Mouse (Mus musculus) T-cell, adult 2 months (primary cell): ENCODE measurements around the gene Abi3.

Experiments used
- DNase-seq: peaks from one replicate; pipeline ENCODE4 v3.0.0; 2022; ENCODE audit warnings: low spot score

Abi3 gene

DNA sequence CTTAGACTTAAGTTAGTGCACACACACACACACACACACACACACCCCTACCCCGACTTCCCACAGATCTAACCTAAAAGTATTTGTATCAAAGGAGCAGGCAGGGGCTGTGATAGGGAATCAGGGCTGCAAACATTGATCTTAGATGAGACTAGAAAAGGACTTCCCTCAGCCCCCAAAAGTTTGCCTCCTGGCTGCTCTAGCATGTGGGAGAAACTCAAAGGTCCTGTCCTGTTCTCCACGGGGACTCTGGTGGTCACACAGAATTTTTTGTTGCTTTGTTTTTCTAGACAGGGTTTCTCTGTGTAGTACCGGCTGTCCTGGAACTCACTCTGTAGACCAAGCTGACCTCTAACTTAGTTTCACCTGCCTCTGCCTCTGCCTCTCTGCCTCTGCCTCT is 16.7 kb downstream of the Abi3 start:
- no peak for DNase-seq

DNA sequence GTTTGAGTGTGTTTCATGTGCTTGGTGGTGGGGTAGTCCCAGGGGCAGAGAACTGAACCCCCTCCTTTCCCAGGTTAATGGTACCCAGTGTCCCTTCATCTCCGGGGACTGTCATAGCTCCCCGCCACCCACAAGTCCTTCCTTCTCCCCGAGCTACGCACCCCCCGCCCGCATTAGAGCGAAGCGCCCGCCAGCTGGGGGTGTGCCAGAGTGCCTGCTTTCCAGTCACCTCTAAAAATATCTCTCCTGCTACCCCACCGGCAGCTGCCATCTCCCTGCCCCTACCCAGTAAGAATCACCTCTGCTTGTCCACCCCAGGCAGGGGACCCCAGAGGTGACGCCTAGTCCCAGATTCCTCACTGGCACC is 17.4 kb downstream of the Abi3 start:
- peak; percentile 32 for DNase-seq

DNA sequence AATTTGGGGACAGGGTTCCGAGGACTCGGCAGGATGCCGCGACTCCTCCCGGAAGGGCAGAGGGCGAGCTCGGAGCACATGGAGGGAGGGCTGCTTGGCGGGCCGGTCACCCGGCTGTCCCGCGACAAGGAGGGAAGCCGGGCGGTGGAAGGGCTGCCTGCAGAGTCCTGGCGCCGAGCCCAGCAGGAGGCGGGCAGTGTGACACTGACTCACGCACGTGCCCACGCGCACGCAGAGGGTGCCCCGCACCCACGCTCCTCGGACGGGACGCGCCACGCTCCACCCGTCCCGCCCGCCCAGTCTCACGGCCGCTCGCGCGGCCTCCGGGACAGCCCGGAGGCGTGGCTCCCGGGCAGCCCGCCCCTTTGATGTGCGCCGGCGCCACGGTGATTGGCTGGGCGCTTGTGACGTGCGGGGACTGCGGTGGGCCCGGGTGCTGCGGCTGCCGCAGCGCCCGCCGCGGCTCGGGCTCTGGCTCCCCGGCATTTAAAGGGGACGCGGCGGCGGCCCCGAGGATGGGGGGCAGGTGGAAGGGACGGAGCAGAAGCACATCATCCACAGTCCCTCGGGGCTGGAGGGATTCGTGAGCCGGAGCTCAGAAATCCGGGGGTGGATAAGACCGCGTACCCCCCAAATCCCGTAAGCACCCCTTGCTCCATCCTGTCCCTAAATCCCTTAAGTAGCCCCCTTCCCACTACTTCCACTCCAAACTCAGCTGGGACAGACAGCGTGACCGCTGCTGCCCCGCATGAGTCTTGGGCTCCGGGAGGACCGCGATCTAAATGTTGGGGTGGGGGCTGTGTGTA is 18.0 kb downstream of the Abi3 start, which contains the start of gene Phospho1:
TSS of gene Phospho1 (plus strand) at position 429 of the 806 bp plus-strand sequence.
- DNase-seq, result peak; percentile 84

DNA sequence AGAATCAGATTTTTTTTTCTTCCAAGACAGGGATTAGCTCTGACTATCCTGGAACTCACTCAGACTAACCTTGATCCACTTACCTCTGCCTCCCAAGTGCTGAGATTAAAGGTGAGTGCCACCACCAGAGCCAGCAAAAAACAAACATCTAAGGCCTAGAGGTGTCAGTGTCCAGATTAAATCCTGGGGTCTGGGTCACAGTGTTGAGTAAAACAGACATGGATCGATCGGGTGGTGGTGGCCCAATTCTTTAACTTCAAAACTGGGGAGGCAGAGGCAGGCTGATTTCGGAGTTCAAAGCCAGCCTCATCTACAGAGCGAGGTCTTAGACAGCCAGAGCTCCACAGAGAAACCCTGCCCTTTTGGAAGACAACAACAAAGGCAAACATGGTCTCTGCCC is 19.8 kb downstream of the Abi3 start:
- DNase-seq, result no peak

DNA sequence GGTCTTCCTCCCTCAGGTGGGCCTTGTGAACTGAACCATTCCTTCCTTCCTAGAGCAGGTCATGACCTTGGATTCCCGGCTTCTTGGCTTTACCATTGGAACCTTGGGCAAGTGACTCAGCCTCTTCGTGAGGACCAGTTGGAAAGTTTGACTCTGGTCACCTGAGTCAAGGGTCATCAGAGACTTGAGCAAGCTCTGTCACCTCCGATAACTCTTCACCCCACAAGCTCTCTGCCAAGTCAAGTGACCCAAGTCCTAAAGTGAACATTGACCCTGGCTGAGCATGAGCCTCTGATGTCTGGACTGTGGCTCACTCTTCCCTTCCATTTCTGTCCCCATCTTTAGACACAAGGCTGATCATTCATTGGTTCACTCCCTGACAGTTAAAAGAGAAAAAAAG is 20.8 kb downstream of the Abi3 start:
- no peak for DNase-seq

DNA sequence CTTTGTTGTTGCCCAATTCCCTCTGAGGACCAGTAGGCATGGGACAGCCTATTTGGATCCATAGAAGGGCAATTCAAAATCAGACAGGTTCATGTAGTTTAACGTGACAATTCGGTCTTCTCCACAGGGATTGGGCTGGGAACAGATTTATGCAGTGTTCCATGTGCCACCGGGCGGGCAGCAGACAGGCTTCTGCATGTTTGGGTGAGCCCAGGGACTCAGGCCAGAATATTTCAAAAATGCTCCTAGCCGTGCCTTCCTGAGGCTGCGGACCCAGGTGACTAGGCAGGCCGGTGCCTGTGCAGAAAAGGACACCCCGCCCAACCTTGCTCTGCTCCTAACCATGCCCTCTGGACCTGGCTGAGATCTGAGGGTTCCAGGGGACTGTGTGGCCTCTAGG is 23.1 kb downstream of the Abi3 start:
- no peak for DNase-seq

DNA sequence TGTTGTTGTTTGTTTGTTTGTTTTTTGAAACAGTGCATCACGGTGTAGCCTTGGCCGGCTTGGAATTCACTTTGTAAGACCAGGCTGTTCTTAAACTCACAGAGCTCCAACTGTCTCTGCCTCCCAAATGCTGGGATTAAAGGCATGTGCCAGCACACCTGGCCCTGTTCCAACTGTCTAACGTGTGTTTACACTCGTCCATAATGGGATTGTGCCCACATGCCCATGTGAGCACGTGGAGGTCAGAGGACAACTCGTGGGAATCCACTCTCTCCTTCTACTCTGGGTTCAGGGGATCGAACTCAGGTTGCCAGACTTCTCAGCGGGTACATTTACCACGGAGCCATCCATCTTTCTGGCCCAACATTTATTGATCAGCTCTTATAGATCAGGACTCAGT is 26.9 kb downstream of the Abi3 start:
- no peak for DNase-seq

DNA sequence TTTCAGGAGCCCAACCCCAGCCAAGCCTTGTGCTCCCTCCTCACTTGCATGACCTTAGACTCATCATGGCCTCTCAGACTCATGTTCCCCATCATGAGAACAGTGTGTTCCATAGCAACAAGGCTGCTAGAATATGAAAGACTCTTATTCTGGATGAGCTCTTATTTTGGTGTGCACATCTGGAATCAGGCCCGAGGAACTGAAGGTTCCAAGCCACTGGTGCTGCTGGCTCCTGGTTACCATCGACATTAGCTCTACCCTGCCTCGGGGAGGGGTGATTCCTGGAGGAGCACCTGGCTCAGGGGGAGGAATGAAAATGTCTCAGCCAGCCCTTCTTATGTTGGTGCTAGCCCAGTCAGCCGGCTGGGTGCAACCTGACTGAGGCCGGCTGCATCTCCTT is 27.4 kb downstream of the Abi3 start:
- no peak for DNase-seq

DNA sequence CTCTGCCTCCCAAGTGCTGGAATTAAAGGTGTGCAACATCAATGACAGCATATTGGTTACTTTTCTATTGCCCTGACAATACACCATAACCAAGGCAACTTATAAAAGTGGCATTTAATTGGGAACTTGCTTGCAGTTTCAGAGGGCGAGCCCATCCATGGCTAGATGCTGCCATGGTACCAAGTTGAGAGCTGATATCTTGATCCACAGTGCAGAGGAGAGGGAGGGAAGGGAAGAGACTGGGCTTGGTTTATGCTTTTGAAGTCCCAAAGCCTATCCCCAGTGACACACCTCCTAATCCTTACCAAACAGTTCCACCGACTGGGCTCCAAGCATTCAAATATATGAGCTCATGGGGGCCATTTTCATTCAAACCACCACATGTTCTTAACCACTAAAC is 28.2 kb downstream of the Abi3 start:
- no peak for DNase-seq

DNA sequence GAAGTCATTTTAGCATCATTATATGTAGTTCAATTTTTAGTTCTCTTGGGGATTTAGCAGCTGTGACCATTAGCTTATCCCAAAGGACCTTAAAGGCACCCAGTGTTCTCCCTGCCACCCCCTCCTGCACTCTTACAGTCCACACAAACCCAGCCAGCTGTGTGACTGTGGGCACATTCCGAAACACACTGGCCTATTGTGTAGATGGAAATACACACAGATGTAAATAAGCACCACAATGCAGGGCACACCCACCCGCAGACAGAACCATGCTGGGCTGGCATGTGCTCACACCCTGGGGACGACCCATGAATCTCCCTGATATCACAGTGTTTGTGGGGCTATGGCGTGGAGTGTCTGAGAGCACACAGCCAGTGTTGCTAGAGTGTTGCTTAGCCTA is 30.1 kb downstream of the Abi3 start:
- no peak for DNase-seq

DNA sequence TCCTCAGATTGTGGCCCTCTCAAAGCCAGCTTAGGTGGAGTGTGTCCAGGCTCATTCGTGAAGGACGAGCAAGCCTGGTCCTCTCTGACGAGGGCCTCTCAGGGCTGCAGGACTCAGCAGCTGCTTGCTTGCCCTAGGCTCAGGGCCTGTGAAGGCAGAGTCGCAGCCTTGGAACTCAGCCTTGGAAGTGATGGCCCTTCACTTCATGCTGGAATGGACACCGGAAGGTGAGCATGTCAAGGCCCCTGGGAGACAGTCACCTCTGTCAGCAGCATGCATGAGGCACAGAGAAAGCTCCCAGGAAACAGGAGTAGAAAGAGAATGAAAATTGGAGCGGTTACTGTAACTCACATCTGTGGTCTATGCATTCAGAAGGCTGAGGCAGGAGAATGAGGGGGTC is 30.5 kb downstream of the Abi3 start:
- no peak for DNase-seq

DNA sequence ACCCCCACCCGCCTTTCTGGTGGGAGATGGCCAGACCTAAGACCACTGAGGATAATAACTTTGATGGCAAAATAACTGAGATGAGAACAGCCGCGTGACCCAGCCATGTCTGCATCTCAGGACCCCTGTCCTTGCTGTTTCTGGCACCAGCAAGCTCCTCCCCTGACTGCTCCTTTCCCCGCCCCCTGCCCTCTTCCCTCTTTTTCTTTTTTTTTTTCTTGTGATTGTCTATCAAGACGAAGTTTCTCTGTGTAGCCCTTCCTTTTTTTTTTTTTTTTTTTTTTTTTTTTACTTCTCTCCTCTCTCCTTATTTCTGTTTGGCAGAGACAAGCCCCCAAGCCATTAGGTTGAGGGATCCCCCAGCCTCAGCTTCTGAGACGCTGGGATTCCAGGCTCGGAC is 31.4 kb downstream of the Abi3 start:
- no peak for DNase-seq

DNA sequence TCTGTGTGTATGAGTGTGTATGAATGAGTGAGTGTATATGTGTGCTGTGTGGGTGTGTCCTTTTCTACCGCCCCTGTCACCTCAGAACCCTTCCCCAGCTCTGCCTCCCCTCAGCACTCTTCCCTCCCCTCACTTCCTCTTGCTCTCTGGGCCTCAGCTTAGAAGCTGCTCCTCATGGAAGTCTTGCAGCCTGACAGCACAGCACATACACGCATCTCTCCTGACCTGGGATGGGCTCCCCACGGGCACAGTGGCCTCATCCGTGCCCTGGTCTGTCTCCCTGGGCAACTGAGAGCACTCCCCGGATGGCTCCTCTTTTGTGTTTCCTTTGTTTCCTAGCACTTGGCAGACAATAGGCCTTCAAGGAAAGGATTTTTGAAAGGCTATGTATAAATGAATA is 32.7 kb downstream of the Abi3 start:
- DNase-seq, result no peak

DNA sequence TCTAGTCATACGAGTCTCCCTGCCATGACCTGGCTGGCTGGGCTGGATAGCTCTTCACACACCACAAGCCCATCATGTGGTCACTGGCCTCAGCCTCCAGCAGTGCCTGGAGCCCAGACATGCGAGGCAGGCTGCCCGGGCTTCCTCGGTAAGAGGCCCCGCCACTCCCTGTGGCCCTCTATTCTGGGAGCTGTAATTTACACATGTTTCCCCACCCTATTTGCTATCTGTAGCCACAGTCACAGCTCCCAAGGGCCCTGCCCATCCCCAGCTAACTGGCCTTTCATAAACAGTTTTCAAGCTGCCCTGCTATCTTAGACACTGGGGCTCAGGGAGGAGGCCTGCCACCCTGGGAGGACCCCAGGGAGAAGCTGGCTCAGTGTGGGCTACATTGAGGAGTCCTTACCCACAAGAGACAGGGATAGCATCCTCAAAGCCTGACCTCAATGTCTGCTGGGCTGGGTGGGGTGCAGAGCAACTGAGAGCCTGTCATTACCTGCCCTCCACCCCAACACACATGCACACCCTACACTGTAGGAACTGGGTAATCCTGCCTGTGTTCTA is 33.7 kb downstream of the Abi3 start:
- DNase-seq, result no peak

DNA sequence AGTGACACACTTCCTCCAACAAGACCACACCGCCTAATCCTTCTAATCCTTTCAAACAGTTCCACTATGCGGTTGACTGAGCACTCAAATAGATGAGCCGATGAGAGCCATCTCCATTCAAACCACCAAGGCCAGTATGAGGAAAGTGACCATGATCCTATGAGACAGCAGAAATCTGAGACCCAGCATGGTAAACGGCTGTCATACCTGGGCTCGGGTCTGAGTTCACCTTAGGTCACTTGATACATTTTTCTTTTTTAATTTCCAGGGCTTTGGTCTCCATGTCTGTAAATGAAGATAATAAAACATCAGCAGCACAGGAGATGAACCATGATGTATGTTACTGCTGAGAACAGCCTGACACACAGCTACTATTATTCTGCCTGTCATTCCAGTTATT is 34.4 kb downstream of the Abi3 start:
- no peak for DNase-seq

DNA sequence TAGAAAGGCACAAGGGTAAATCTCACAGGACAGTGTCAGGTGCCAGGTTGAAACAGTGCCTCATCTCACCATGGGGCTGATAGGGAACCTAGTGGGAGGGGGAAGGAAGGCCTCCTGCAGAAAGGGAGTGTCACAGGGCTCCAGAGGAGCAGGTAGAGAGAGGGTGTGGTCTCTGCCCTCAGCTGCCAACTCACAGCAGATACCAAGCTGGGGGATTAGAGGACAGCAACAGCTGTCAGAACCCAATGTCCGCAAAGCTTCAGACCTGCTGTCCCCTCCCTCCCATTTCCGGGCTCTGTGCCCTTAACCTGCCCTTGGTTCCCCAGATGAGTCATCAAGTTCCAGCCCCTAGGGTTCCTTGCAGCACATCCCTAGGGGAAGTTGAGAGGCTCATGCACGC is 36.7 kb downstream of the Abi3 start:
- no peak for DNase-seq

DNA sequence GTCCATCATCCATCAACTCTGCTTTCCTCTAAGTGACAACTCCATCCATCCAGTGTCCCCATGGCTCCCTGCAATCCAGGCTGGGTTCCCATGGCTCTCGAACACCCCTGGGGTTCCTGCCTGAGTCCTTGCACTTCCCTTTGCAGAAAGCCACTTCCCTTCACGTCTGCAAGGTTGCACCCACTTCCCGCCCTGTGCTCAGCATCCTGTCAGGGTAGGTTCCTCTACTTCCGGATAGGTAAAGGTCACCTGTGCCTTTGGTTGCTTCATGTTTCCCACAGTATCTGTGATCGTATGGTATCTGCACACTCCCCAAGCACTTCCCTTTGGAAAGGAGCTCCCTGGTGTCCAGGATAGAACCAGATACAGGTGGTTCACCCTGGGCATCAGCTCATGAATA is 37.3 kb downstream of the Abi3 start:
- DNase-seq, result peak; percentile 60

DNA sequence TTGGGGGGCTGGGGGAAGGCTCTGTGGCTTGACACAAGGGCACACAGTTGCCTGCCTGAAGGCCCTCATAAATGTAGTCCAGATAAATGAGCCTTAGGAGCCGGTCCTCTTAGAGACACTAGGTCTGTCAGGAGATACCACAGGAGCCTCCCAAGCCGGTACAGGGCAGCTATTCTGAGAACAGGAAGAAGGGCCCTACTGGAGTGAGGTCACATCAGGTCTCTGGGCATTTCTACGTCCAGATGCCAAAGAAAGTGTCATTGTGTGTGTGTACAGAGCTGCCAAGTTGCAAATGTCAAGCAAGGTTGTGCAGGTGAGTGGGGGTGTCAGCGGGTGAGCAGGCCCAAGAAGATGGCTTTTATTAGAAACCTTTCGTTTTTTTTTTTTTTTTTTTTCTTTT is 46.7 kb downstream of the Abi3 start:
- DNase-seq, result no peak

DNA sequence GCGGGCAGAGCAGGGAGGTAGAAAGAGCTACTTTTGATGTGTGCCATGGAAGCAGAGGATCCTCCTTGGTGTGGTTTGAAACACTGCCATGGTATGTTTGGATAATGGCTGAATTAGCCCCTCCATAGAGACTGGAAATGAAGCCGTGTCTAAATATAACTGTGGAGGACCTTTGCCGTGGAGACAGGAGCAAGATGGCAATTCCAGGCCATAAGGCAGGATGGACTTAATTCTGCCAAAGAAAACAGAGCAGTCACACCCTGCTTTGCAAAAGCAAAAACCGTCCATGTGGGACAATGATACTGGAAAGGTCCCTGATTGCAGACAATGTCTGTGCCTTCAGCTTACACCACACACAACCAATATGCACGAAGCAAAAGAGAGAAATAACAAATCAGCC is 48.1 kb downstream of the Abi3 start:
- no peak for DNase-seq

DNA sequence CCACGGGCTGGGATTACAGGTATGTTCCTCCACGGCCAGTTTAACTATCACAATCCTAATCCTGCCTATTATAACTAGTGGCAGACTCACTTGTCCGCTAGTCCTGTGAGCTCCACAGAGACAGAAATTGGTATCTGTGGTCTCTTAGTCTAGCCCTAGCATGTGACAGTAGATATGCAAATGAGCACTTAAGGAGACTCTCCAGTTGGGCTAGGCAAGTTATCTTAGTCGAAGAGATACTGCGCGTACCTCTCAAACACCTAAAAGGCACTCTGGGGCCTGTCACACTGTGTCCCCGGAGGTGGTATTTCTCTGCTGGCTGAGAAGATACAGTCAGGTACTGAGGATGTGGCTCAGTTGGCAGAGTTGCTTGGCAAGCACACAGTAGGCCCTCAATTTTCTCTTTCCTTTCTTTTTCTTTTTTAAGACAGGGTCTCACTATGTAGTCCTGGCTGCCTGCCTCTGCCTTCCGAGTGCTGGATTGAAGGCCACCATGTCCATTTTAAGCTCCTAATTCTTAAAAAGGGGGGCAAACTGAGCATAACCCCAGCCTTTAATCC is 49.2 kb downstream of the Abi3 start:
- no peak for DNase-seq

DNA sequence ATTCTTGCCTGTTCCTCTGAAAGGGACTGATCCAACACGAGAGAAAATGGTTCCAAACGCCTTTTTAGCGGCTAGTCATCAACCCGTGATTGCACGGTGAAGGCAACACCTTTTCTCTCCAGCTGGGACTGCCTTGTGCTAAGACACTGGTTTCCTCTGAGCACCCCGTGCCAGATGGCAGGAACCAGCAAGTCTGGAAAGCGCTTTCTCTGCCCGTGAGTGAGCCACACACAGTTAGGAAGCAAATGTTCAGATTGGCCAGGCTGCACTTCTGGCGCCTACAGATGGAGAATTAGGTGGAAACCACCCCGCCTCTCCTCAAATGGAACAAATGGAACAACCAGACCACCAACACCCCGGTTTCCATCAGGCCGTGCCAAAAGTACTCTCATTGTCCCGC is 50.5 kb downstream of the Abi3 start:
- DNase-seq, result no peak

DNA sequence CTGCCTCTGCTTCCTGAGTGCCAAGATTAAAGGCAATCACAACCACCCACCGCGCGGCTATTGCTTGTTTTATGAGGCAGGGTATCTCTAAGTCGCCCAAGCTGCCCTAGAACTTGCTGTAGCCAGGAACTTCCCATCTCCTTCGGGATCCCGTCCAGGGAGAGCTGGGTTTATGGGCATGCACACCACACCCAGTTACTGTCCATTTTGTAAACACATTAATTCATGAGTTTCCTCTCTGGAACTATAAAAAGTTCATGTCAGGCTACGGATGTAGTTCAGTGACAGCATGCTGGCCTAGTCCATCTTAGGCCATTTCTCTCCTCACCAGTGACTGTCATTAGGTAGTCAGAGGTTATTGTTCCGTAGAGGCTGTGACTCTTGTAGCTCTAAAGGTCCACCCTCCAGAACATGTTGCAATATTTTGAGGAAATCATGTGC is 52.8 kb downstream of the Abi3 start:
- DNase-seq, result no peak

DNA sequence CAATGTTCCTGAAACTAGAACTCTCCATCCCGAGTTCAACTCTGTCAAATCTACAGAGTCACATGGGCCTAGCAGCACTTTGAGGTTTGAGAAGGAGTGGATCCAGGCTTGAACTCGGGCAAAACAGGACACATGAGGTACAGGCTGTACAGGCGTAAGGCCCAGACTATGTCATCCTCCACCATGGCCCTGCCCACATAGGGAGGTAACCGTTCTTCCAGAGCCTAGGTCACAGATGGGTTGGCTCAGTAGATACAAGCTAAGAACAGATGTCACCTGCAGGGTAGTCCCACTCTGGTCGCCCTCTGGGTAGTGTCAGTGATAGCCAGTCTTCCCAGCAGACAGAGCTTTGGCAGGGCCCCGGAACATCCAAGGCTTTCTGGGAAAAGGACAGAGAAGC is 55.8 kb downstream of the Abi3 start:
- DNase-seq, result no peak

DNA sequence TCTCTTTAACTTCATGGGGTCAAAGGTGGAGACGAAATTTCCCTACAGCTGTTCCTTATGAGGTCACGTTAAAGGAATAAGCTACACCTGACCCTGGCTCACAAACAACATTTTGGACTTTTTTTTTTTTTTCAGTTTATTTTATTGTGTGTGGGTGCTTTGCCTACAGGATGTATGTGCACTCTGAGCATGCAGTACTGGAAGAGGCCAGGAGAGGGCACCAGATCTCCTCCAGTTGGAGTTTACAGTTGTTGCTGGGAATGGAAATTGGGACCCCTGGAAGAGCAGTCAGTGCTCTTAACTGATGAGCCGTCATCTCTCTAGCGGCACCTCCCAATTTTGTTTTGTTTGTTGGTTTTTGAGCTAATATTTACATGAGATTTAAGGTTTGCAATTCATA is 56.6 kb downstream of the Abi3 start:
- no peak for DNase-seq
